Mouse (Mus musculus) WW6 (cell line): ENCODE measurements around the gene Nelfe.

Source experiments
- DNase-seq: peaks from one replicate; pipeline ENCODE4 v3.0.0-alpha.2; 2013; ENCODE audit warnings: low read depth, low spot score

The Nelfe gene

GRCm38 (mm10) chr17:34847192-34847591, 3.0 kb upstream of the Nelfe start:
- DNase-seq = no peak

DNA sequence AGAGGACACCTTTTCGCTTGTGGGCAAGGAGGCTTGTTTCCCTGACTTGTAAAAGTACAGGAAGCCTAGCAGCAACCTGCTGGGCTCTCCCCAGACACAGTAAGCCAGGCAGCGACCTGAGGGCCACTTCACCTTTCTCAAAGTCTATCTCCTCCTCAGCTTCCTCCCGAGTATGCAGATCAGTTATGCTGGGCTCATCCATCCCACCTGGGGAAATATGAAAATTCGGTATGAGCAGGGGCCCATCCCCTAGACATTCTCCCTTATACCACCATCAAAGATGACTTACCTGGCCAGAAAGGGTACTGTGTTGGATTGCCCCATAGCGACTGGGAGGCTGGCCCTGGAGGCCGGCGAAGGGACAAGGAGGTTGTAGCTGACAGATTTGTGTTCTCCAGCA, 2.6 kb upstream of the Nelfe start:
- no peak for DNase-seq

GRCm38 (mm10) chr17:34850517-34851125, 430 bp downstream of the Nelfe start:
- no peak for DNase-seq

GRCm38 (mm10) chr17:34853511-34853910, 3.3 kb downstream of the Nelfe start:
- DNase-seq = no peak

- DNase-seq = no peak
Observed at GRCm38 (mm10) chr17:34854761-34855160, 4.6 kb downstream of the Nelfe start.

GRCm38 (mm10) chr17:34855825-34856224, 5.6 kb downstream of the Nelfe start:
- no peak for DNase-seq

GRCm38 (mm10) chr17:34858670-34859069, 8.5 kb downstream of the Nelfe start:
- no peak for DNase-seq

DNA sequence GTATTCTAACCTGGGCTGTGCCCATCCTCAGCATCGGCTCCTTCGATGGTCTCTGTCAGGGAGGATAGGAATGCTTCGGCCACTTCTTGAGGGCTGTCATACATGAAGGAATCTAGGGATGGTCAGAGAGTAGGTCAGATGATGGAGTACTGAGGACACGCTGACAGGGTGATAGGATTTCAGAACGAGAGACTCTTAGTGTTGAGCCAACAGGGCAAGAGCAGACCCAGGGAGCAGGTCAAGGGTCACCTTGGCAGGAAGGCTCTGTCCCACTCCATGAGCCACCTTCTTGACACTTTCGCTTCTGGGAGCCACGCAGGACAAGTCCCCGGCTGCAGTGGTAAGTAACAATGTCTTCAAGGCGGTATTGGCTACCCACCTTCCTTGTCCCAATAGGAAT, 10.3 kb downstream of the Nelfe start:
- no peak for DNase-seq

- no peak for DNase-seq
Observed at GRCm38 (mm10) chr17:34861704-34862415, 11.7 kb downstream of the Nelfe start.

DNA sequence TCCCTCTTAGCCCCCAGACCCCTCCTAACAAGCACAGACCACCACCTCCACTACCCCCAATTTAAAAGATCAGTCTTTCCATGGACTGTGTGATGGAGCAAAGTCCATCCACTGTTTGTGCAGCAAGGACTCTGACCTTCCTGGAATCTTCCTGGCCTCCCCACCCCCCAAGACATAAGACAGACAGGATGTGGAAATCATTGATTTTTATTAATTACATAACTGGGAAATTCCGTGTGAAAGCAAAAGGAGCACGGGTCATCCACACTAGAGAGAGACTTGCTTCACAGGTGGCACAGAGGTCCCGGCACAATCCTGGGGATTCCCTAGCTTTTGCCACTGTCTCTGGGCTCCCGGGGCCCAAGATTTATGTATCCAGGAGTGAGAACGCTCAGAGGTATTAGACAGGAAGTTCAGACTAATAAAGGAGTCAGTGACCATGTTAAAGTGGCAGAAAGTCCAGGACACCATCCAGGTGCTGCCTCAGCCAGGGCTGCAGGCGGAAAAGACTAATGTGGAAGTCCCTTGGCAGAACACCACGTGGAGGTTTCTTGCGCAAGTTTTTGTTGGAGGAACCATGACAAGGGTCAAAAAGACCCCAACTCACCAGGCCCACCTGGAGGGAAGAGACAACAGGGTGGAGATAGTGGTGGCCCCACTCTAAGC, 12.4 kb downstream of the Nelfe start, which contains the start of gene Cfb:
Gene Cfb (minus strand): TSS at position 103 of the 666 bp plus-strand sequence.
- DNase-seq = no peak

DNA sequence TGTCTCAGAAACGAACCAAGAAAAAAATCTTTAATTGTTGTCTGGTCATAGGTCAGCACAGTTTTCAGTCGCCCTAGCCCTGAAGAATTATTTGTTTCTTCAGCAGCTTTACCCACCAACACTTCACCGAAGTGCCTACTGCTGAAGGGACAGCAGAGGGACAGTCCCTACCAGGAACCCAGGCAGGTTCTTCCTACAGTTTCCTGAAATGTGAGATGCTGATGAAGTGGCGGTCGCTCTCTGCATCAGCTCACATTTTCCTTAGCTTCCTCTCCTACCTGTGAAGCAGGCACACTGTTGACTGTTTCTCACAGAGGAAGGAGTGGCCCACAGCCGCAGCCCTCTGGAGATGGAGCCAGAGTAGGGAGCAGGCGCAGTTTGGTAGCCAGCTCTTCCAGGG, 15.8 kb downstream of the Nelfe start:
- DNase-seq = no peak

DNA sequence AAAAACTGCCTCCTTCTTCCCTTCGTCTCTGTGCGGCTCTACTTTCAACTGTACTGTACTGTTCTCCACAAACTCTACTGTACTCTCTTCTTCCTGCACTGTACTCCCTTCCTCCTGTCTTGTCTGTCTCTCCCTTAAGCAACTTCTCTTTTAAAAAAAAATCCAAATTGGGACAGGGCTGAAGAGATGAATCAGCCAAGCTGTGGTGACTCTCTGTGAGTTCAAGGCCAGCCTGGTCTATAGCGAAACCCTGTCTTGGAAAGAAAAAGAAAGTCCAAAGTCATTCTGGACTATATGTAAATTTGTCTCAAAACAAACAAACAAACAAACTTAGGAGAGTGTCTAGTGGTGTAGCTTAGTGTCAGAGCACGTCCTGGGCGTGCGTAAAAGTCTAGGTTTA, 24.1 kb downstream of the Nelfe start:
- no peak for DNase-seq

DNA sequence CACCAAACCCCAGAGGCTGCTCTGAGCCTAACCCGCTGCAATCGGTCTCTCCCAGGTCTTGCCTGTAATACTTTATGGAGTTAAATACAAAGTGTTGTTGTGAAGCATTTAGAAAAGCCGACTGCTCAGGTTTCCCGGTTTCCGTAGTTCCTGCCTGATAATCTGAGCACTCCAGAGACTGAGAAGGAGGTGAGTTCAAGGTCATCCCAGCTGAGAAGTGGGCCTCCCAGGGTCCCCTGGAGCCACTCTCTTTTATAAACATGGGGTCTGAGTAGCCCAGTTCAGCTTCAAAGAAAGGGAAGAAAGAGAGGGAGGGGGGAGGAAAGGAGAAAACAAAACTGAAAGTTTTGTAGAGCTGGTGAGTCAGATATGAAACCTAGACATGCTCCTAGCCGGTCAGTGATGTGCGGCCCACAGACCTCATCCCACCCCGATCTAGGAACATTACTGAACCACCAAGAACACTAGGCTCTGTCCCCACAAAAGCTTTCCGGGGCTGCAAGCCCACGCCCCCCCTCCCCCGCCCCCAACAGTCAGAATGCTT, 29.2 kb downstream of the Nelfe start, which contains the start of gene Zbtb12:
Gene Zbtb12 (plus strand): TSS at position 148 of the 544 bp plus-strand sequence.
- DNase-seq = no peak

DNA sequence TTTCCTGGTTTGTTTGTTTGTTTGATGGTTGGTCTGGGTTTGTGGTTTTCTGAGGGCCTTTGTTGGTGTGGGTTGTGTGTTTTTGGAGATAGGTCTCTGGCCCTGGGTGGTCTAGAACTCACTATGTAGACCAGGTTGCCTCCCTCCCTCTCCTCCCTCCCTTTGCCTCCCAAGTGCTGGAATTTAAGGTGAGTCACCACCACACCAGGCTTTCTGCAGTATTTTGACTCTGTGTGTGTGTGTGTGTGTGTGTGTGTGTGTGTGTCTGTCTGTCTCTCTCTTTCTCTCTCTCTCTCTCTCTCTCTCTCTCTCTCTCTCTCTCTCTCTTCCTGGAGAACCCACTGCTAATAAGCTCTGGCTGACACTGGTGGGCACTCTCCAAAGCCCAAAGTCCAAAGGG, 31.0 kb downstream of the Nelfe start:
- no peak for DNase-seq

- DNase-seq = no peak
Observed at GRCm38 (mm10) chr17:34881683-34882310, 31.6 kb downstream of the Nelfe start, which contains the start of gene Gm20547. TSS of gene Gm20547 (minus strand) at chr17:34882042.

GRCm38 (mm10) chr17:34883332-34883731, 33.1 kb downstream of the Nelfe start:
- DNase-seq = no peak

DNA sequence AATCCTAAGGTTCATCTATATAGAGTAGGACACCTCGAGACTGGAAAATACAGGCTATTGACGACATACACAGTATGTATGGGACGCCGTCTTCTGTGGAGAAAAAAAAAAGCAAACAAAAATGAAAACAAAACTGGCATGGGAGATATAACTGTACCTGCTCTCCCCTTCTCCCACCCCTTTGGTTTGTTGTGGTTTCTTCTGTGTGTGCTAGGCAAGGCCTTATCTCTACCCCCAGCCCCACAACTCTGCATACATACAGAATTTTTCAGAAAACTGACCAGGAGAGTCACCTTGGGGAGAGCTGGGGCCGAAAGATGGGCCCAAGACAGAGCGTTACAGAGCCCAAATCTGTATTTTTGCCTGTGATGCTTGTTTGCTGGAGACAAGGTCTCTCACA, 34.5 kb downstream of the Nelfe start:
- no peak for DNase-seq

DNA sequence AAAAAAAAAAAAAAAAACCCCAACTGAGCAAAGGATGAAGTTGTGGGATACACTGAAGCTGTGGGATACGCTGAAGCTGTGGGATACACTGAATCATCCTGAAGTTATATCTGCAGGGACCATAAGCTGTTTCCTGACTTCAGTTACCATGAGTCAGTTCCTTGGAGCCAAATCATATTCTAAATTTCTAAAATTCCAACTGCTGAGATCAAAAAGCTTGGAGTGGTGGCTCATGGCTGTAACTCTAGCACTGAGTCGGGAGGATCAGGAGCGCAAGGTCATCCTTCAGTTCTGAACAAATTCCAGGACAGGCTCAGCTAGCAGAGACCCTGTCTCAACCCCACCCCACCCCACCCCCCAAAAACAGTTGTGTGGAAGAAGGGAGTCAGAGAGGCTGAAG, 35.4 kb downstream of the Nelfe start:
- no peak for DNase-seq

- DNase-seq = no peak
Observed at GRCm38 (mm10) chr17:34887942-34888341, 37.8 kb downstream of the Nelfe start.

DNA sequence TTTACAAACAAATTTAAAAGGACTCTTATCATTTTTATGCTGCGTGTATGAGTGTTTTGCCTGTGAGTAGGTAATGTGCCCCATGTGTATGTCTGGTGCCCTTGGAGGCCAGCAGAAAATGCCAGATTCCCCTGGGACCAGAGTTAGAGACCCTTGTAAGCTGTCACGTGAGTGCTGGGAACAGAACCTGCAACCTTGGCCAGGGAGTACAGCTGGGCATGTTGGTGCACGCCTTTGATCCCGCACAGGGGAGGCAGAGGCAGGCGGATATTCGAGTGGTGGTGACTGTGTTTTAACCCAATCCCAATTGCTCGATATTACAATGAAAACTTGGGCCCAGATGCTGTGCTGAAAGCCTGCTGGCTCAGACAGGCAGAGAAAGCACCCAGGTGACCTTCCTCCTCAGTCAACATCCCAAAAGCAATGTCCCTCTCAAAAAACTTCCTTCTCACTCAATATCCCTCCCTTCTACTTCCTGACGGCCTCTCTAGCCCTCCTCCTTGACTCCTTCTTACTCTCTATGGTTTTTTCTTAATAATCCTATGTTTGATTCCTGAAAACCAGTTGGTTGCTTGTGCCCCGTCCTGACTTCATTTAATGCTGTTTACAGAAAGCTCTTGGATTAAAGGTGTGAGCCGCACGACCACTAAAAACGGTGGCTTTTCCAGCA, 40.0 kb downstream of the Nelfe start:
- no peak for DNase-seq

DNA sequence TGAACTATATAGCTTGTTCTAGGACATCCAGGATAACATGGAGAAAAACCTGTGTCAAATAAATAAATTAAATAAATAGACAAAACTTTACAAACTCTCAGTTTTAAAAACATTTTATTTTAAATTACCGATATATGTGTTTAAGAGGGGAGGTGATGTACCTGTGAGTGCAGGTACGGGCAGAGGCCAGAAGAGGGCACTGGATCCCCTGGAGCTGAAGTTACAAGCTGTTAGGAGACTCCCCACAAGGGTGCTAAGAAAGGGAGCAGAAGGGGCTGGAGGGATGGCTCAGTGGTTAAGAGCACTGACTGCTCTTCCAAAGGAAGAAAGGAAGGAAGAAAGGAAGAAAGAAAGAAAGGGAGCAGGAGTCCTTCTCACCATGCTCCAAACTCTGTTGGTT, 41.2 kb downstream of the Nelfe start:
- no peak for DNase-seq
